Mouse (Mus musculus): ENCODE data around the gene Dag1.

DNA sequence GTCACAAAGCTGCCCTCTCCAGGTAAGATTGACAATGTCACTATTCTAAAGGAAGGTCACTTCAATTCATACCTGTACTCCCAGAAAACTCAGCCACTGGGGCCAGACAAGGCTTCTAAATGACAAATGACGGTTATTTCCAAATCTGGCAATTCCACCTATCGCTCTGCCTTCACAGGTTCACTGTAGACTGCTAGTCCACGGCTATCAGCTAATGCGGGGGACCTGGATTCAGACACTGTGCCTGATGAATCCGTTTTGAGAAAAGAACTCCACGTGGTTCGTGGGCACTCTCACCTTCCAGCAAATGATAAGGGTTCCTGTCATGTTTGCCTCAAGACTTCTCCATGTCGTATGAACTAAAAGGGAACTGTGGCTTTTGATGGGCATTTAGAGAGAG, 78.0 kb downstream of the Dag1 start:
- TF ChIP-seq POLR2A (IDR thresholded peaks at IDR 0.05; ENCODE audit: low read depth, low read length): no peak
- no peak for TF ChIP-seq CTCF (IDR thresholded peaks at IDR 0.05; ENCODE audit: extremely low read depth, insufficient read depth, insufficient read length, insufficient replicate concordance)

Data from spleen, adult 2 months (tissue).